Mouse (Mus musculus) cerebellum, adult 18-20 months (tissue): ENCODE measurements around the gene Acvr1c.

Experiments
- DNase-seq, 2 experiments: peaks; one replicate each; pipeline ENCODE4 v3.0.0; 2021

The Acvr1c gene

DNA sequence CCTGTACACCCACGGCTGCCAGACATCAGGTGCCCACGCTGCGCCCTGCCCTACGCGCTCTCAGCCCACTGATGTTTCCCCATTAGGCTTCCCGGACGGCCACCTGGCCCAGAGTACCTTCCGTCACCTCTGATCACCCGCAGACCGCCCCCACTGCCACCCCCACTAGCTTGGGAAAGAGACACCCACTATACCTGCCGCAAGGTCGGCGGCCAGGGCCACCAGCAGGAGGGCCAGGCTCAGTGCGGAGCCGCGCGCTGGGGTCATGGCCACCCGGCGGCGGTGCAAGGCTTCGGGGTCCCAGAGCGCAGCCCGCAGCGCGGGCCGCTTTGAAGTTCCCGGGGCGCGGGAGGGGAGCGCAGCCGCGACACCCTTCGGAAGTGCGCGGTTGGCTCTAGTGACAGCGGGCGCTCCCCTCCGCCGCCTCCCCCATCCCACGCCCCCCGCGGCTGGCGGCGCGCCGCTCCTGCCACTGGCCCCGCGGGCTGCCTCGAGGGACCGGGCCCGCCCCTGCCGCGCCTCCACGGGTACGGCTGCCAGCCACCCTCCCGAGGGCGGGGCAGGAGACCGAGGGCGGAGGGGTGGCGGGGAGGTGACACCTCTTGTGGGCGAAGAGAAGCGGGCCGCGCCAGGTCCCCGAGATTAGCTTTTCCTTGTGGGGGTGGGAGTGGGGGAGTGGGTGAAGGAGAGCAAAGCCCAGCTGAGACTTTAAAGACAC, at the start of gene Acvr1c:
TSS of gene Acvr1c (minus strand) at position 482 of the 718 bp plus-strand sequence.
- DNase-seq, result peak; percentile 59 to 66

DNA sequence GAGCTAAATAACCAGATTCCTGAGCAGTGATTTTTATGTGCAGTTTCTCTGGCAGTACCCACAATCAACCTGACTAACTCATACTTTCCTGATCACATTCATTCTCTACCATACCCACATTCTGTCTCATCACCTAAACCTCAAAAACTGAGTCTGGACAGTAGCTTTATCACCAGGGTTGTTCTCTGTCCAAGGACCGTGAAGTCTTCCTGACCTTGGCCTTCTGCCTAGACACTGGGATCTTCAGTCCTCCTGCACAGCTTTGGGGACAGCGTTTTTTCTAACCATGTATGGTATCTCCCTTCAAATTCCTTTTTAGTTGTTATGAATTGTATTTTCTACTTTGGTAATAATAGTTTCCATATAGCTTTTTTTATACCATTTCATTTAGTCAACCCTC, 45.8 kb upstream of the Acvr1c start:
- no peak for DNase-seq

DNA sequence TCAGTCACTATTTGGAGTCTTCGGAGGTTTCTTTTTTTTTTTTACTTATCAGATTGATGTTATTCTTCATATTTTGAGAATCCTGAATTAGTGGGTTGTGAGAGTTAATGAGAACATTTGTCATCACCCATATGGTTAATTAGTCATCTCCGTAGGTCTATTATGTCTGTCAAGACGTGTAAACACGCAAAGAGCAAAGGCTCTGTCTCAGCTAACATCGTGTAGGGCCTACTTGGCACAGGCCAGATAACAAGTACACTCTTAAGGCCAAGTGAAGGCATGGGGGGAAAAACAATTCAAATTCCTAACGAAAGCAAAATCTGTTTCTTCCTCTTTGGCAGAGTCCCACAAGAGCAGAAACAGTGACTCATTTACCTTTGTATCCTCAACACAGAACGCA, 30.9 kb upstream of the Acvr1c start:
- DNase-seq, result no peak

DNA sequence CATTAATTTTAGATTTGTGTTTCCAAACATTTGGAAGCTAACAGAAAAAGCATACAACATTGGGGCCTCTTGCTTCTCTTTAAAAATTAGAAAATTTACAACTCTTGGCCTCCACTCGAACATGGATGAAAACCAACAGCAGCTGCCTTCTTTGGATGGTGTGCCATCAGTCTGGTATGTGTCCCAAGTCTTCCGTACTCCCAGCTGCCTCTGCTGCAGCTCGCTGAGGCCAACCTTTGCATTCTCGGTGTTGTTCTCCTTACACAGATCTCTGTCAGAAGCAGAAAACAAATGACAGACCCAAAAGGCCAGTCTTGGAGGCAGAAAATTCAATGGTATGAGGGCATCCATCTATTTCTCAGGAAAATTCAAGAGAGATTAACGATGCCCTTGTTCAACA, 22.3 kb upstream of the Acvr1c start:
- no peak for DNase-seq

DNA sequence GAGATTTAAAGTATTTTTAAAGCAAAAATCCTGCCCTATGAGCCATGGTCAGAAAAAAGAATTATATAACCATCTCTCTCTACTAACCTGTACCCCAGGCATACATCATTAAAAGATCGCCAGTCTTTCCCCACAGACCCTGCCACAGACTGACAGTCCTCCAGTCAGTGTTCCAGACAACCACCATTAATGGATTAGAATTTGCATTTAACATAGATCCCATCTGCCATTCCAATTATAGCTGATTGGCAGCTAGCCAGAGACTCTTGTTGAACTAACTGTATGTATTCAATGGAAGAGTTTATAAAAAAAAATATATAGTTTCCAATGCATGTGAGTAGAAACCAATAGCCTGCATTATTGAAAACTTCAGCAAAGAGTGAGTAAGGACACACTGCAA, 21.8 kb upstream of the Acvr1c start:
- DNase-seq, result no peak

DNA sequence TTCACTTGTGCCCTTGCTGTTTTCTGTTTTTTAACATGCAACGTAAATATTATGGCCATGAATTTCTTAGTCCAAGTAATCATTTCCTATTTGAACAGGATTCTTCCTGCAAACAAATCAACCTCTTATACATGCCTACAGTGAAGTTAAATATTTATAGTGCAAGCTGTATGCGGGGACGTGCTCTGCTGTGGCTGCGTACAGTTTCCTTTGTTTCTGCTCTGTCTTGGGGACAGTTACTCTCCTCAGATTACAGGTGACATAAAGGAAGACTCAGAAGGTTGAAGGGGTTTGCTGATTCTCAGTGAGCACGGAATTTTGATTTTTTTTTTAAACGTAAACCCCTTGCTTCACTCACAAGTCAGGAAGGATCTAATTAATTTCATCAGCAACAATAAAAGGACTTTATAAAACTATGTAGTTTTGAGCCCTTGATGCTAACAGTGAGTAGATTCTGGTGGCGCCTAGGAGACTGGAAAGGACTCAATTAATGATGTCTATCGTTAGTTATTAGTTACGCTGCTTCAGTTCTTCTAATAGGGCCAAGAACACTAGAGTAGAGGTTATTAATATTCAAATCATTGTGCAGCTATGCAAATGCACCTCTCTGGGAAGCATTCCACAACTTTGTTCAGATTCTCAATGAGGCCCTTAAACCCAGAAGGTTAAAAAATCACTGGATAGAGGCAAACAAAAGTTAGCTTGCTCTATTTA, 19.9 kb upstream of the Acvr1c start:
- no peak for DNase-seq

DNA sequence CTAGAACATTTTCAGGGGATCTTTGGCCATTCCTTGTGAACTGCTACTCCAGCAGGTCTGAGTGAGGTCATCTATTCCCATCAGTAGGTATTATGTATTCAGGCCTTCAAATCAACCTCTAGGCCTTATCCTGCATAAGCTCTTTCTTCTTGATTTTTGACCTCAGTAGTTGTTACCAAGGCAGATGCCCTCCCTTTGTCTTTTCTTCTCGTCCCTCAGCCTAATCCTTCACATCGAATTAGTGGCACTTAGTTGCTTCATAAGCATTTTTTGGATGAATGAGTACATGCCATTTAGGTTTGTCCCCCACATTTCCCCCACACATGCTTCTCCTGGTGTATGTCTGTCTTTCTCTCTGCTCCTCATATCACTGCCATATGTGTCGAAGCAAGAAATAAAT, 8.5 kb upstream of the Acvr1c start:
- DNase-seq, result no peak

DNA sequence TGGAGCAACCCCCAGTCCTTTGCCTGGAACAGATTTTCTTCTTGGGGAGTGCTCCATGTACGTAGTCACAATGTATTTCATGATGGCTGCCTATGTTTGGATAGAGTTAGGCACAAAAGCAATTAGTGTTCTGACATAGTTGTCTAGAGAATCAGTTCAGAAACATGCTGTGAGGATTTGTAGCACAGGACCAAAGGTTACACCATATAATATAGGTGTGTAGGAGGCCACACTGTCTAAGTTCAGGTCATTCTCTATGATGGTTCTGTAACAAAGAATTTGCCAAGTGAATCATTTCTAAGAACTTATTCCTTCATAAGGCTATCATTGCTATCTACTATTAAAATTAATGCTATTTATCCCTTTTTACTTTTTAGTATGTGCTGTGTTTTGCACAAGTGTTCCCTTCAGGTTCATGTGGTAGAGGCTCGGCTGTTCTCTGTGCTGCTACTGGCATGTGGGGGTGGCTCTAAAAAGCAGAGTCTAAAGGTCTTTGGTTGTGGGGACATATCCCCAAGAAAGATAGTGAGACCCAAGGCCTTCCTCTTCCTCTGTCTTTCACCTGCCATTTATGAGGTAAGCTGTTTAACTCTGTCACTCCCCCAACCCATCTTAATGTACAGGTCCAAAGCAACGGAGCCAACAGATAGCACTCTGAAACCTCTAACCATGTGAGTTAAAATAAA, 3.8 kb upstream of the Acvr1c start:
- no peak for DNase-seq

DNA sequence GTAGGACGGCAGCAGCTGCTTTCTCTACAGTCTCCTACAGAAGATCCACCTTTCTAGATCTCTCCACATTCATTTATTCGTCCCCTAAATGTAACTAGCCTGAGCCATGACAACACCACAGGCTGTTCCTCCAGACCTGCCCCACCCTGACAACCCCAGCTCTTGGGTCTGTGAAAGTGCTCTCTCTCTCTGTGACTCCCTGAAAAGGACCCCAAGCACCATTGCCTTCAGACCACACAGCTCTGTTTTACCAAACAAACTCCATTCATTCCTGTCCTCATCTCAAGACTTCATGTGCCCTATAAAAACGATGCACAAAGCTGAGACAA, 401 bp upstream of the Acvr1c start:
- DNase-seq, result no peak

DNA sequence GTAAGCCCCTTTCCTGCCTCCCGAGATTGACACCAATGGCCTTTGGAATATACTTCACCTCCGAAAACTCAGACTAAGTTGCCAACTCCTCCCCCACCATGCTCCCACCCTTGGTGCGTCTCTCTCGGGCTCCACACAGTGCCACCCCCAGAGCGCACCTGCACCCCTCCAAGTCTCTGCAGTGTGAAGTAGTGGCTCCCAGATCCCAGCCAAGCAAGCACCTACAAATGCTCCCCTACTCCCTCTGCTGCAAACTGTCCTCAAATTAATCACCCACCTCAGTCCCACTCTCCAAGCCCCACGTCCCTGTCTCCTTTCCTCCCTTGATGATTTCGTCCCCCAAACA, 654 bp downstream of the Acvr1c start:
- peak; percentile 16 to 38 for DNase-seq

DNA sequence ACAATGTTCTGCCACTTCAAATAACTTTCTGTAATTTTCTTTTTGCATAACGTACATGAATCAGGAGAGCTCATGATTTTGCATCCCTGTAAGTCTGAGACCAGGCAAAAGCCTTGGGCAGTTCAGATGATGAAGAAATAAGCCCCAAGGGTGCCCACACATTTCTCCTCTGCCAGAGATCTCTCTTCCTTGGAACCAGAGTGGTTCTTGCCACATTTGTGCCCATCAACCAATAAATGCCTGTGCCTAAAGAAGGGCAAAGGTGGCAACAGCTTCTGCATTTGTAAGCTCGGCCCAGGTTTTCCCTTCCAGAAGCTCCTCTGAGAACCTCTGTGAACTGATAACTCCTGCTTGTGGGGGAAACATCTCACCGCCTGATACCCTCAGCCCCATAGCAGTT, 3.3 kb downstream of the Acvr1c start:
- DNase-seq, result no peak

DNA sequence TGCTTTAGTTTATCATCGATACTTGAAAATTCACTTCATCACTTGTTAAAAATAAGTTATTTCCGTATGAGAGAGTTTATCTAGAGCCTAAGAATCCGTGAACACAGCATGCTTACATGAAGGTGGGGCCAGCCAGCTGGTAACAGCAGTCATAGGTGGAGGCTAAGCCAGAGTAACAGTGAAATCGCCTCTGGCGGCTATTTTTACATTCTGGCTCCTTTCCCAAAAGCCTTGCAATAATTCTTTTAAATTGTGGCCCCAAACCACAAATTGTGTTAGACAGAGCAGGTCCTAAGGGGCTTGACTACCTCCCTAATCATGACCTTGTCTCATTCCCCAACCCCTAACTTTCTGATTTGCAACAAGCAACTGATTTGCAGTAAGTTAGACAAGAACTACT, 4.8 kb downstream of the Acvr1c start:
- DNase-seq, result no peak

DNA sequence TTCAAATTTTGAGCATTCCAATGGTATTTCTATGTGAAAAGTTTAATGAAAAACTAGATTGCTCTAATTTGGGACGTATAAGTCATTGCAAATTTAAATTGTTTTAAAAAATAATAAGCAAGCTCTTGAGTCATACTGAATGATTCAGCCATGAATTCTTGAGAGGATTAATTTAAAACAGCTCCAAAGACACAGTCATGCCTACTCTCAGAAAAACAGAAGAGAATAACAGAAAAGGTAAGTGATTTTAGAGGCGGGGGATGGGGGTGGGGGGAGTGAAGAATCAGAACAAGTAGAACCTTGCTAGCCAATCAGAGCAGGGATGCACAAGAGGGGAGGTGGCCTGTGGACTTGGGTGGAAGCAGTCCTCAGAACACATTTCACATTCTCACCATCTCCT, 7.0 kb downstream of the Acvr1c start:
- no peak for DNase-seq

DNA sequence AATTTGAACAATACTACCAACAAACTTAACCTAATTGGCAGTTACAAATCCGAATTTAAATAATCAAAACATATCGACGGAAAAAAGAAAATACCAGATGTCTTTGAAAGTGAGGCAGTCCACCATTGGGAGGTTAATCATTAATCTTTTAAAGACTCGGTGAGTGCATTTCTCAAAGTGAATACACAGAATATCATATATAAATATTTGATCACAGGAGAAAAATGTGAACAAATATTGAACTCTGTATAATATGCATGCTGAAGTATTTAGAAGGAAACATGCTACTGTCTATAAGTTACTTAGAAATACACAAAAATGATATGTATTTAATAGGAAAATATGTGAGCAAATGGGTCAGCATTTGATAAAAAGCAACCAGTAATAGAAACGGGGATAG, 21.0 kb downstream of the Acvr1c start:
- no peak for DNase-seq

DNA sequence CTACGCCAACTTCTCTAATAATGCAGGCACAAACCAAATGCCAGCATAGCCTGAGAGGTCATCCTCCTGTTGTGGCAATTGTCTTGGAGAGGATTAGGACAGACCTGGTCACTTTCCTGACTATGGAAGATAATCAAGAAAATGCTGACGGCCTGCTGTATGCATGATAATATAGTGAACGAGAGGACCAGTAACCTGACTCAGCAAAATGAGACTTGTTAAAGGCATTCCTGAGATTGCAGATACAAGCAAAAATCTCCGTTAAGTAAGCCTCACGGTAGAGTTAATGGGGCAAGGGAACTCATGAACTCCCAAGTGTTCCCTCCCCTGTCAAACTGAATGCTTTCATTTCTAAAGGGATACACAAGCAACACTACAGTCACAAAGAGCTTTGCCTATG, 28.1 kb downstream of the Acvr1c start:
- DNase-seq, result no peak

DNA sequence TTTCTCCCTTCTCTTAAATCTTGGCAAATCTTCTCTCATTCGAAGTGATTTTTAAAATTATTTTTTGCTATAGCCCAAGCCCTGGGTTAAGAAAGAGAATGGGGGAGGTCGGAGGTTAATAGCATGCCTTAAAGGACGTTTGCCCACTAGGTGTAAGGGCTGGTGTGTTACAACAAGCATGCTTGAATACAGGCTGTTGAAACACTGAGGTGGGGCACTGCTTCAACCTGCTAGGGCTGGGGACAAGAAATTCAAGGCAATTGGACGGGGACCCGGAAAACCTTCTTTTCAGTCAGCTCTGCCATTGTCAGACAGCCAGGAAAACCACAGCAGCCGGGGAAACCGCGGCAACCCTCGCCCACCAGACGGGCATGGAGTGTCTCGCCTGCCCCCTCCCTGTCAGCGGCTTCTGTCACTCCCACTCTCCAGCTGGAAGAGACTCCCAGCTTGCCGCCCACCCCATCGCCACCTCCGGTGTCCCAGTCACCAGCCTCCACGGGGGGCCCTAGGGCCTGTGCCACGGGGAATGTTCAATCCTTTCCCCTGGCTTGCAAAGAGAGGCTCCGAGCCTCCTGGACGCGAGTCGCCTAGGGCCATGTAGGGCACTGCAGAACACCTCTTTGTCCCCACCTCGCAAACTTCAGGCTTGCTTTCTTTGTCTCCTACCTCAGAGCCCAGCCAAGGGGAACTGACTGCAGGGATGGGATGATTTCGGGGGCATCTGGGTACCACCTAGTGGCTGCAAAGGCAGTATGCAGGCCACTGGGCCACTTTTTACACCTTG, 33.4 kb downstream of the Acvr1c start:
- peak; percentile 54 to 65 for DNase-seq

DNA sequence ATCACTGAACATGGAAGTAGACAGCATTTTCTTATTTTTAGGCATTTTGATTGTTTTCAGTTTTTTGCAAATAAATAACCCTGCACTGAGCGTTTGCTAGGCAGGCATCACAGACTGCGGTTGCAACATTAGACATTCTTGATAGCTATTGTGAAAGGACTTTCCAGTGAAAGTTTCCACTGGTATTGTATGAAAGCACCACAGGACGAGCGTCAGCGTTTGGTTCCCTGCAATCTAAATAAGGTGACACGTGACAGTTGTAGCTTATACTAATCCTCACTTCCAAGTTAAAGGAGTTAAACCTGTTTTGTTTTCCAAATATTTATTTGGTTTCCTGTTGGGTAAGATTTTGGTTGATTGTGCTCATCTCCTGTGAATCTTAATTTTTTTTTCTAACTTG, 34.4 kb downstream of the Acvr1c start:
- no peak for DNase-seq

DNA sequence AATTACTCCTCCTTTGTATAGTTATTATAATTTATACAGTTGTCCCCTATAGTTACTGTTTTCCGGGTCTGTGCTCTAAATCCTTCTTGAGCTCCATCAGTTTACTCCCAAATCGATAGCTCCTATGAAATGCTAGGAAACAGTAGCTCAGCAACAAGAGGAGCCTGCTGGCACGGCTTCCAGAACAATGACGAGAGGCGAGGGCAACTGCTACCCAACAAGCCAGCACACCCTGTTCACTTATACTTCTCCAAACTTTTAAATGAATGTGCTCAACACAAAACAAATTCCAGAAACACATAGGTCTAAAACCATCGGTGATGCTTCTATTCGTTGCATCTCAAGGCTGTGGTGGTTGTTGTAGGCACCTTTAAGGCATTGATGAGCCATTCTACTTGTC, 41.5 kb downstream of the Acvr1c start:
- DNase-seq, result no peak

DNA sequence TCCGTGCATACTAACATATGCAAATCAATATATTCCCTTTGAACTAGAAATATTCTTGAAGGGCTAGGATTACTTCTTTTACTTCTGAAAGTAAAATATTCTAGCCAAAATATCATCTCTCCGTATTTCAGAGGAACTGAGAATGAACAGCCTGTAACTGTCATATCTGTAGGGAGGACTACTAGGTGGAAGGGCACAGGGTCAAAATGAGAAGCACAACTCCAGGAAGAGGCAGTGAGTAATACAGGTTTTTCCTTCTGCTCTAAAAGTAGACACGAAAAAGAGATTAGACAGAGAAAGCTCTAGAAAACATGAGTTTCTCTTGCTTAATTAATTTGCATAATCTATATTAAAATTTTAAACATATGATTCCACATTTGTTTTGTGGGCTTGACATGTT, 48.0 kb downstream of the Acvr1c start:
- no peak for DNase-seq

DNA sequence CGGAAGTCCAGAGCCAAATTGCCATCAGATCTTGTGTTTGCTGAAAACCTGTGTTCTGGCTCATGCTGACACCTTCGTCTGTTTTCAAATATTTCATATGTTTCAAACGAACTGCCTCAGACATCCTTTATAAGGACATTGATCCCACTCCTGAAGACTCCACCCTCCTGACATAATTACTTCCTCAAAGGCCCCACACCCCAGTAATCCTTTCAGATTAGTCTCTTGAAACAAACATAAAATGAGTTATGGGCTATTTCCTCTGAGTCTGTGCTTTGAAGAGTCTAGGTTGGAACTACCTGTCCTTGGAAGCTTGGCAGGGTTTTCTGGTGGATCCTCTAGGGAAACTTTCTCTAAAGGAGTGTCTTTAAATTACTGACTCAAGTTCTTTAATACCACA, 53.2 kb downstream of the Acvr1c start:
- no peak for DNase-seq

DNA sequence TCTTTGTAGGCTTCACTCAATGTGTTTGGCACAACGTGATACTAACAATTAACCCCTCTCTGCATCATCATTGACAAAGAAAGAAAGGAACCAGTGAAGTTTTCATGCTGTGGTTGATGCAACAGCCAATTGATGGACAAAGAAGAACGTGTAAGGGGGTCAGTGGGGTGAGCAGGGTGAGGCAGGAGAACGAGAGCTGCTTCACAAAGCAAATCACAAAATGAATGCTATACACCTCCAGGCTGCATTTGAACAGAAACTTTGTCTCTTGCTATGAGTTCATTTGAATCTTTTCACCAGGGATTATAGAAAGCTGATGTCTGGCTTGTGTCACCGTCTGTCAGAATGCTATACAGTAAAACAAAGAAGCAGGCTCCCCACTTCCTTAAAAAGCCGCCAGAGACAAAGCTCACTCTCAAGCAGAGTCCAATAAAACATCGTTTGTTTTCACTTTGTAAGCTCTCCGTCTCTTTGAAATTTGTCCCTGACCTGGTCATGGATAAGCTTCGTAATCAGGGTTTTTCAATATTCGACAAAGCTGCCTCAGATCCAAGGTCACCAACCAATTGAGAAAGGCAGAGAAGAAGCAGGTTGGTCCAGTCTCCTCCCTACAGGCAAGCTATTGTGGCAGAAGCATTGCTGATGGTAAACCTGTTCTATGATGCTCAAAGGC, 67.8 kb downstream of the Acvr1c start:
- DNase-seq, result no peak

DNA sequence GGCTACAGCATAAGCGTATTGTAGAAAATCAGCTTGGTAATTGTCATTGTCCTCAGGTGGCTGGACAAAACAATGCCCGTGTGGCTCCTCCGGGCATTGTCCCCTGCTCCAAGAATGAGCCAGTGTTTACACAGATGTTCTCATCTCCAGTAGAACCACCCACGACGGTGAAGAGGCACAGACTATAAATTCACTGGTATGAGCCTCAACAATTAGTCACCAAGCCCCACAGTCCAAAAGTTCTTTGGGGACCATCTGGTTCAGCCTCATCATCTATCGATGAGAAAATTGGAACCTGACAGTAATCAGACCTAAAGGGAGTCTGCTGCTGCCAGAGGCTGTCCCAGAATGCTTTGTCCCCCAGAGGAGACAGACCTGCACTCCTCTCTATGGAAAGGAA, 68.4 kb downstream of the Acvr1c start:
- DNase-seq, result no peak

DNA sequence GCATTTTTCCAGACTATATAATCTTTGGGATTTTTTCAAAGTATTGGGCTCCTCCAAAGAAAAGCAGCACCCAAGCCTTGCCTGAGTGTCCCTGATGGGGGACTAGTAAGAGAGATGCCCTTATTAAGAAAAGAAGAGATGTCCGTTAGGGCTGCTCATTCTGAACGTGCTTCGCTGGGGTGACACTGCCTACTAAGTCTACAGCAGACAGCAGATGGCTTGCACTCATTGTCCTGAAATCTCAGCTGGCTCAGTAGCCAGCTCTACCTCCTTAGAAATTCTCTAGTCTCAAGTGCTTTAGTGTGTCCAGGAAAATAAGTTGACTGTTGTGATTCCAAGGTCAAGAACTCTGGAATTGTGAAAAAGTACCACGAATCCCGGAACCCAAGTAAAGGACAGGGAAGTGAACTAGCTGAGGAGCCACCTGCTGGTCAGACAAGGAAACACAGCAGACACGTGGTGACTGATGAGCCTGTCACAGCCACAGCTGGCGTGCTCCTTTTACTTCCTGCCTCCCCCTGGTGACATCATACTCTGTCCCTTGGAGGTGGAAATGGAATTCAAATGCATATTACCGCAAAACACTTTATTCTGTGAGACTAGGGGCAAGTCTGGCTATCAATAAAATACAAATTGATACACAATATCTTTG, 75.3 kb downstream of the Acvr1c start:
- DNase-seq, result peak; percentile 53 to 57
